Mouse (Mus musculus) brain, embryonic 14.5 days (tissue): ENCODE results near the gene Uggt2.

Source experiments
- CTCF ChIP-seq: fragments of 200-500 bp; IDR thresholded peaks from 2 replicates; pipeline ENCODE4 v1.5.1; 2012; ENCODE audit warnings: inconsistent platforms, mild to moderate bottlenecking, moderate library complexity, borderline replicate concordance; ENCODE audit not compliant: insufficient read depth, insufficient read length; ENCODE audit errors: extremely low read depth
- POLR2A ChIP-seq: fragments of 200-500 bp; IDR thresholded peaks from 2 replicates; pipeline ENCODE4 v1.6.1; 2012; ENCODE audit warnings: mild to moderate bottlenecking, inconsistent platforms, borderline replicate concordance; ENCODE audit not compliant: poor library complexity, insufficient read depth, insufficient read length, severe bottlenecking; ENCODE audit errors: extremely low read depth

DNA sequence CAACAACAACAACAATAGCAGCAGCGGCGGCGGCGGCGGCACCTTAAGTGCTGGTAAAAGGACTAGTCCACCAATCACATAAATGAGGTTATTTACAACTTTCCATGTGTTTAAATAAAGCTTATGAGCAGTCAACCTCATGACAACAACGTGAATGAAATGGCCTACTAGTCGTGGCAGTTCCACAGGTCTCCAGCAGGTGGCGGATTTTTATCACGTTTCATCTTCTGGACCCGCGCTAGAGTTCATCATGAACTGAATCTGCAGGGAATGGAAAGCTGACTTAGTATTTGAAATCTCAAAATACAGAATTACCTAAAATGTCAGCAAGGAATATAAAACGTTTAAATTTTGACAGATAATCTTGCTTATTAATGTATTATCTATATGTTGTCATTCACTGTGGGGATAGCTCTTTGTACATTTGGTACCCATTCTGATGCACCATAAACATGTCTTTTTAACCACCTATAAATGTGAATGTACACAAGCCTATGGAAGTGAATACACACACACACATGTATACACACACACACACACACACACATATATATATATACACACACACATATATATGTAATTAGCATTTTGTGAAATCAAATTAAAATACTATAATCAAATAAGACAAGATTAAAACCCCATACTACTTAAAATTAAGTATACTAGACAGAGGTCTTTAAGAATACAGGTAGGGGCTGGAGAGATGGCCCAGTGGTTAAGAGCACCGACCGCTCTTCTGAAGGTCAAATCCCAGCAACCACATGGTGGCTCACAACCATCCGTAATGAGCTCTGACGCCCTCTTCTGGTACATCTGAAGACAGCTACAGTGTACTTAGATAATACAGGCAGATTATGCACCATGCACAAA is 112.3 kb downstream of the Uggt2 start:
- TF ChIP-seq POLR2A (no peak), CTCF (peak; percentile 87)
